Mouse (Mus musculus) bone marrow, adult 2 months (tissue): ENCODE results near the gene Fbxo5. TPM values are rescaled to one million over a fixed set of nuclear protein-coding genes. Genes with fewer than 3 reads are reported as not detected.

ENCODE experiments used
- H3K27ac ChIP-seq: fragments of 200-500 bp; 2 replicates; pipeline ENCODE4 v1.5.1; 2012; ENCODE audit warnings: low read depth, mild to moderate bottlenecking, control low read depth, inconsistent platforms, low read length; ENCODE audit not compliant: control insufficient read depth, poor library complexity, insufficient read depth
- H3K4me1 ChIP-seq: fragments of 200-500 bp; 2 replicates; pipeline ENCODE4 v1.6.1; 2011; ENCODE audit warnings: low read length; ENCODE audit not compliant: control insufficient read depth, insufficient read depth
- H3K4me3 ChIP-seq: fragments of 200-500 bp; replicated peaks from 2 replicates; pipeline ENCODE3; 2011; ENCODE audit warnings: mild to moderate bottlenecking, low read depth, low read length, control low read depth; ENCODE audit not compliant: control insufficient read depth
- CTCF ChIP-seq: fragments of 200-500 bp; IDR thresholded peaks from 2 replicates; pipeline ENCODE4 v1.5.1; 2011; ENCODE audit warnings: low read length, control low read depth; ENCODE audit not compliant: control insufficient read depth, insufficient read depth
- POLR2A ChIP-seq: fragments of 200-500 bp; IDR thresholded peaks from 2 replicates; pipeline ENCODE4 v1.6.1; 2011; ENCODE audit warnings: low read depth, mild to moderate bottlenecking, control low read depth, low read length, borderline replicate concordance; ENCODE audit not compliant: control insufficient read depth
- WGBS: fragments of 180-500 bp; shearing (Covaris S2); methylation state at CpG from one replicate; pipeline ENCODE4 v1.1.7; 2018; 5-methylcytosine and 5-hydroxymethylcytosine counted together
- polyA plus RNA-seq: library from polyadenylated mRNA; stranded (reverse); fragments of >200 nt; gene quantifications from 2 replicates; pipeline ENCODE4 v1.2.4, GENCODE M21; 2011; ENCODE audit warnings: low replicate concordance; ENCODE audit not compliant: missing spikeins, insufficient read depth, insufficient read length

Gene Fbxo5
- 48.1 and 54.1 TPM in 2 replicates for polyA plus RNA-seq

DNA sequence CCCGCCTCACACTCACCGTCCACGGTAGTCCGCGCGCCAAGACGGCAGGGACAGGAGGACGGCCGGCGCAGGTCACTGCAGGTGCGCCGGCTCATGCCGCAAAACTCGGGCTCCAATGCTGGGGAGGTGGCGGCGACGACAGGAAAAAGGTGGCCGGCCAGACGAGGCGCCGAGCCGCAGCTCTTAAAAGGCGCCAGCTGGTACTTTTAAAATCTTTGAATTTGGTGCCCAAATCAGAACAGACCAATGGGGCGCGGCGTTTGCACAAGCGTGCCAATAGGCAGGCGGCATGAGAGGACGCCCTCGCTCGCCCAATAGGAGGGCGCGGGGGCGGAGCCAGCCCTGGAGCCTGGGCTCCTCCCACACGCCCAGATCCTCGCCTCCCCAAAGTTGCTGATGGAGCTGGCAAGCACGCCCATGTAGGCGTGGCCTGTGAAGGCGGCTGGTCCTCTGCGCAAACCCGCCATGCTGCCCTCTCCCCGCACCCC, at the start of gene Fbxo5:
Gene Fbxo5, minus strand, starts transcription at position 358 of the 488 bp plus-strand sequence.
- TF ChIP-seq CTCF, result no peak
- TF ChIP-seq POLR2A, result peak; percentile 82; the same call in 1 of the 2 replicates
- WGBS, result under 1% methylated on average over 42 of the region's 42 CpGs
- Histone ChIP-seq H3K4me1 (no peaks in the 10 kb centered on the region; the same call in 1 of the 2 replicates), H3K27ac (peak within 1 kb of the TSS; percentile 93), H3K4me3 (peak within 1 kb of the TSS; percentile 96)

- 78% methylated on average over 8 of the region's 8 CpGs for WGBS
- Histone ChIP-seq H3K27ac (no peak overlapping the region), H3K4me3 (no peak overlapping the region), H3K4me1 (no peaks in the 10 kb centered on the region)
- TF ChIP-seq CTCF (no peak), POLR2A (no peak)
These were observed 48.0 kb upstream of the Fbxo5 start for GRCm38 (mm10) chr10:5853290-5853868.

DNA sequence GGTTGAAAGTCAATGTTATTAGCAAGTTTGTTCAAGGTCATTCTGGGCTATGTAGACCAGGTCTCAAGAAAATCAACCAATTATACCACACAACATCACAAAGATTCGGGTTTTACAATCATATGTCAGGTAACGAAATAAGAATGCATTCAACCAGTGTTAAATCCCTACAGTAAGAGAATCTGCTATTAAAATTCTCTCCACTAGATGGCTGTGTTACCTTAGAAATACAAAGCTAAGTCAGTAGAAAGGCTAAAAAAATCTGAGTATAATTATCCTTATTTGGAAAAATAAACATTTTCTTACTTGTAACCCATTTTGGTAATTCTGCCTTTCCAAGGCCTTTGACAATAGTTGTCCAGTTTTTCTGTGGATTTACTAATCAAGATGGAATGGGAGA, 41.5 kb upstream of the Fbxo5 start:
- 15% methylated on average over 2 of the region's 2 CpGs for WGBS
- H3K27ac ChIP-seq, result no peak overlapping the region
- no peak overlapping the region for H3K4me3 ChIP-seq
- TF ChIP-seq POLR2A (no peak), CTCF (no peak)
- no peaks in the 10 kb centered on the region for H3K4me1 ChIP-seq

- no peak overlapping the region for H3K27ac ChIP-seq
- TF ChIP-seq CTCF, result 0 out of 2 replicates have a peak, but pooled peaks have one; percentile 7
- TF ChIP-seq POLR2A, result no peak
- no peaks in the 10 kb centered on the region for H3K4me1 ChIP-seq
- no peak overlapping the region for H3K4me3 ChIP-seq
- 74% methylated on average over 4 of the region's 4 CpGs for WGBS
These were observed 36.0 kb upstream of the Fbxo5 start for GRCm38 (mm10) chr10:5841369-5841768.

GRCm38 (mm10) chr10:5826336-5827025, 21.1 kb upstream of the Fbxo5 start:
- WGBS, result 53% methylated on average over 6 of the region's 6 CpGs
- Histone ChIP-seq H3K27ac (no peak overlapping the region), H3K4me3 (no peak overlapping the region), H3K4me1 (peaks cover 5% of the 10 kb centered on the region; the same call in 1 of the 2 replicates)
- TF ChIP-seq POLR2A (no peak), CTCF (no peak)

DNA sequence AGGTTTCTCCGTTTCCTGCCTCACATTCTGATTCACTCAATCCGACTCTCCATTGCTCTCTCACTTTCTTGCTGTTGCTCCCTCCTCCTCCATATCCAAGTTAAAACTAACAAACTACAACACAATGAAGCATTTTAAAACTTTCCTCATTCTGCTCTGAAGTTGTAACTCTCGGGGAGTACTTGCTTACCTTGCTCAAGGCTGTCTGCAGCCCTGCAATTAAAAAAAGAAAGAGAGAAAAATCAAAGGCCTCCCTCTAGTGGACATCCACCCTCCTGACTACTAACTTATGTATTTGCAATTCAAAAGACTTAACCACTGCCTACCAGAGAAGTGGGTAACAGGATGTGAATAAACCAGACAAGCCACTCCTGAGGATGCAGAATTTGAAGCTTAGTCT, 19.4 kb upstream of the Fbxo5 start:
- no peak for TF ChIP-seq CTCF
- TF ChIP-seq POLR2A, result no peak
- Histone ChIP-seq H3K4me1 (peaks cover 5% of the 10 kb centered on the region; the same call in 1 of the 2 replicates), H3K27ac (peak overlapping the region; percentile 84; the same call in 1 of the 2 replicates), H3K4me3 (peak overlapping the region; percentile 58)
- WGBS, result 1% methylated on average over 3 of the region's 3 CpGs

DNA sequence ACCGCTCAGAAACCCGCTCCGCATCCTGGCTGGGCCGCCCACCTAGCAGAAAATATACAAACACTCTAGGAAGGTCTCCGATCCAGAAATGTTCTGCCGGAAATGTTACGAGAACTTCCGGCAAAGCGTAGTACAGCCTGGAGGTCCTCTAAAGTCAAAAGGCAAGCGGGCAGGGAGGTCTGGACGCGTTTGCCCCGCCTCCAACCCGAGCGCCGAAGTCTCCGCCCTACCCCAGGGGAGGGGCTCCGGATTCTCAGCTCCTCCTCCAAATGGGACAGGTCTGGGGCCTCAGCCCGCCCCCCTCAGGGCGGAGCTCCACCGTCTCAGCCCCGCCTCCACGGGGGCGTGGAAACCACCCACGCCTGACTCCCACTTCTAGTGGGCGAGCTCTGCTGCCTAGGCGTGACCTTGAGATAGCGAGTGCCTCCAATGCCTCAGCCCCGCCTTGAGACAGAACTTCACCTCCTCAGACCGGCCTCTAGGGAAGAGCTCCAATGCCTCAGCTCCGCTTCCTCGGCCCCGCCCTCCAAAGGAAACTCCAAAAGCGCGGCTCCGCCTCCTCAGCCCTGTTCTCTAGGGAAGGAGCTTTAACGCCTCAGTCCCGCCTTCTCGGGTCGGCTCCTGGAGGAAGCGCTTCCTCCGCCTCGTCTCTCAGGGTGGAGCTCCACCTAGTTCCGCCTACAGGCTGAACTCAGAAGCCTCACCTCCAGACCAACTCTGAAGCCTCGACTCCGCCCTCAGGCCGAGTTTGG, 18.5 kb upstream of the Fbxo5 start, which contains the start of gene Mtrf1l:
Gene Mtrf1l, minus strand, starts transcription at position 171 of the 752 bp plus-strand sequence.
- TF ChIP-seq CTCF (peak; percentile 18; the same call in 1 of the 2 replicates), POLR2A (peak; percentile 68; the same call in 1 of the 2 replicates)
- peaks cover 5% of the 10 kb centered on the region; the same call in 1 of the 2 replicates for H3K4me1 ChIP-seq
- under 1% methylated on average over 47 of the region's 47 CpGs for WGBS
- peak within 1 kb of the TSS; percentile 73 for H3K4me3 ChIP-seq
- H3K27ac ChIP-seq, result peak within 1 kb of the TSS; percentile 84
